Mouse (Mus musculus) midbrain, embryonic 14.5 days (tissue): ENCODE results near the gene Smox. TPM values are rescaled to one million over a fixed set of nuclear protein-coding genes. Genes with fewer than 3 reads are reported as not detected.

ENCODE experiments used
- ATAC-seq: fragments of 200-750 bp; cut with Nextera tagmentation; 2 replicates; pipeline ENCODE4 v1.8.0; 2017; ENCODE audit warnings: moderate number of reproducible peaks, moderate library complexity; ENCODE audit not compliant: low FRiP score, low TSS enrichment
- DNase-seq: peaks from one replicate; pipeline ENCODE4 v3.0.0-alpha.2; 2015
- H3K27ac ChIP-seq: fragments of 300-500 bp; sonication (generic); replicated peaks from 2 replicates; pipeline ENCODE4 v1.5.1; 2014; ENCODE audit warnings: mild to moderate bottlenecking, low read depth, low read length, moderate library complexity
- H3K27me3 ChIP-seq: fragments of 300-500 bp; sonication (generic); 2 replicates; pipeline ENCODE4 v1.6.1; 2014; ENCODE audit warnings: low read length, control low read depth, mixed read lengths; ENCODE audit not compliant: control insufficient read depth, insufficient read depth
- H3K36me3 ChIP-seq: fragments of 300-500 bp; sonication (generic); 2 replicates; pipeline ENCODE4 v1.6.1; 2014; ENCODE audit warnings: low read length, control low read depth; ENCODE audit not compliant: control insufficient read depth, insufficient read depth
- H3K4me1 ChIP-seq: fragments of 300-500 bp; sonication (generic); 2 replicates; pipeline ENCODE4 v1.6.1; 2014; ENCODE audit warnings: mild to moderate bottlenecking, antibody characterized with exemption, low read length, control low read depth; ENCODE audit not compliant: control insufficient read depth, insufficient read depth
- H3K4me2 ChIP-seq: fragments of 300-500 bp; sonication (generic); 2 replicates; pipeline ENCODE4 v1.6.1; 2014; ENCODE audit warnings: mild to moderate bottlenecking, low read length, moderate library complexity
- H3K4me3 ChIP-seq: fragments of 300-500 bp; sonication (generic); replicated peaks from 2 replicates; pipeline ENCODE4 v1.5.1; 2014; ENCODE audit warnings: low read depth, low read length
- H3K9ac ChIP-seq: fragments of 300-500 bp; sonication (generic); replicated peaks from 2 replicates; pipeline ENCODE4 v1.6.1; 2014; ENCODE audit warnings: mild to moderate bottlenecking, low read length, moderate library complexity
- H3K9me3 ChIP-seq: fragments of 300-500 bp; sonication (generic); 2 replicates; pipeline ENCODE4 v1.6.1; 2016; ENCODE audit warnings: low read length, control low read depth, mixed read lengths; ENCODE audit not compliant: control insufficient read depth
- WGBS: fragments of 180-500 bp; shearing (Covaris S2); extraction: QIAGEN DNeasy Blood & Tissue Kit; methylation state at CpG from one replicate; pipeline ENCODE4 v1.1.7; 2014; 5-methylcytosine and 5-hydroxymethylcytosine counted together
- polyA plus RNA-seq: library from polyadenylated mRNA; unstranded; fragments of >200 nt; fragmentation: Nextera tagmentation; extraction: Ambion mirVana; gene quantifications from 2 replicates; pipeline ENCODE4 v1.2.1, GENCODE M21; 2014

The Smox gene
- polyA plus RNA-seq, 1 experiment from 2014 or later: 31.4 TPM

DNA sequence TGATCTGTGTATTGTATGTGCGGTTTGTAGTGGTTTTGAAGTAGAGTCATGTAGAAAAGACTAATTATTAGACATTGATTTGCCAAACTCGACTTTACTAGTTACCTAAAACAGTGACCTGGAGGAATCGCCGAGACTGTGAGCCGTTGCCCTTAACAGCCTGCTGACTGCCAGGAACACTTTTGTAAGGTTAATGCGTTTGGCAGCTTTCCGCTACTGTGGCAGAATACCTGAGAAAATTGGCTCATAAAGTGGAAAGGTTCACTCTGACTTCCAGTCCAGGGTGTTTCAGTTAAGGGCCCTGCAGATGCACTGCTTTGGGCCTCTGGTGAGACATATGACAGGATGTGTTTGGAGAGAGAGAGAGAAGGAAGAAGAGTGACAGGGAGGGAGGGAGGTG lies 40.0 kb downstream of the Smox start:
- Histone ChIP-seq H3K4me2 (no peak overlapping the region), H3K4me1 (no peaks in the 10 kb centered on the region), H3K9ac (no peak overlapping the region), H3K4me3 (no peak overlapping the region), H3K9me3 (no peaks in the 10 kb centered on the region), H3K36me3 (peaks cover 7% of the 10 kb centered on the region; the same call in 1 of the 2 replicates), H3K27me3 (no peaks in the 10 kb centered on the region), H3K27ac (no peak overlapping the region)
- ATAC-seq: no peak
- no peak for DNase-seq
- WGBS: 91% methylated on average over 7 of the region's 7 CpGs

DNA sequence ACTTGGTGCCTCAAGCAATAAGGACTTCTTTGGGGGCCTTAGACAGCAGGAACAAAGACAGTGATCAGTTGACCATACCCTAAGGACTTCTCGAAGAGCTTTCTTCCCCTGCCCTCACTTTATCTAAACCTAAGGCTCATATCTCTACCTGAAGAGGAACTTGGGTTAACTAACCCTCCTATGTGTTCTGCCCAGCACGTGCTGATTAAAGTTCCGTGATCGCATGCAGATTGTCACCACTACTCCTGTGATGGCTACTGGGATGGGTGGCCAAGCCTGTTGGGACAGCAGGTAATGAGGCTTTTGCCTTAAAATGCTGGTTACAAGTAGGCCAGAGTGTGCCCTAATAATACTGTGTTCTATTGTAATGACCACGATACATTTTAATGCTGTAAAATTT lies 43.9 kb downstream of the Smox start:
- Histone ChIP-seq H3K36me3 (no peaks in the 10 kb centered on the region), H3K9ac (no peak overlapping the region), H3K9me3 (no peaks in the 10 kb centered on the region), H3K4me3 (no peak overlapping the region), H3K4me1 (no peaks in the 10 kb centered on the region), H3K27ac (no peak overlapping the region), H3K4me2 (no peak overlapping the region), H3K27me3 (no peaks in the 10 kb centered on the region)
- DNase-seq (no peak), ATAC-seq (no peak)
- WGBS: 87% methylated on average over 5 of the region's 5 CpGs

GRCm38 (mm10) chr2:131538341-131538740 lies 47.0 kb downstream of the Smox start:
- Histone ChIP-seq H3K4me3 (no peak overlapping the region), H3K9ac (no peak overlapping the region), H3K27me3 (no peaks in the 10 kb centered on the region), H3K27ac (no peak overlapping the region), H3K4me2 (no peak overlapping the region), H3K36me3 (no peaks in the 10 kb centered on the region), H3K4me1 (no peaks in the 10 kb centered on the region), H3K9me3 (no peaks in the 10 kb centered on the region)
- ATAC-seq: no peak
- 67% methylated on average over 7 of the region's 7 CpGs for WGBS
- no peak for DNase-seq

- Histone ChIP-seq H3K9me3 (no peaks in the 10 kb centered on the region), H3K27me3 (no peaks in the 10 kb centered on the region; the same call in 1 of the 2 replicates), H3K4me2 (no peak overlapping the region), H3K36me3 (no peaks in the 10 kb centered on the region), H3K4me3 (no peak overlapping the region), H3K4me1 (no peaks in the 10 kb centered on the region), H3K9ac (no peak overlapping the region), H3K27ac (no peak overlapping the region)
- ATAC-seq (no peak), DNase-seq (no peak)
- 95% methylated on average over 6 of the region's 6 CpGs for WGBS
Measured at GRCm38 (mm10) chr2:131539780-131540179, 48.5 kb downstream of the Smox start.

GRCm38 (mm10) chr2:131541686-131542085 lies 50.4 kb downstream of the Smox start:
- 69% methylated on average over 4 of the region's 4 CpGs for WGBS

GRCm38 (mm10) chr2:131542531-131542930 lies 51.2 kb downstream of the Smox start:
- H3K4me1 ChIP-seq: peaks cover 8% of the 10 kb centered on the region; the same call in 1 of the 2 replicates
- H3K4me2 ChIP-seq: no peak overlapping the region
- no peak overlapping the region for H3K9ac ChIP-seq
- DNase-seq (peak; percentile 31), ATAC-seq (no peak)
- H3K36me3 ChIP-seq: no peaks in the 10 kb centered on the region
- no peak overlapping the region for H3K27ac ChIP-seq
- no peaks in the 10 kb centered on the region for H3K9me3 ChIP-seq
- whole genome bisulfite sequencing: 28% methylated on average over 6 of the region's 6 CpGs
- H3K27me3 ChIP-seq: peaks cover 24% of the 10 kb centered on the region
- no peak overlapping the region for H3K4me3 ChIP-seq

More at GRCm38 (mm10) chr2:131541686-131542085, 50.4 kb downstream of the Smox start:
- H3K4me3 ChIP-seq: no peak overlapping the region
- no peak overlapping the region for H3K27ac ChIP-seq
- ATAC-seq (no peak), DNase-seq (no peak)
- H3K9ac ChIP-seq: no peak overlapping the region
- peaks cover 8% of the 10 kb centered on the region; the same call in 1 of the 2 replicates for H3K4me1 ChIP-seq
- no peak overlapping the region for H3K4me2 ChIP-seq
- H3K9me3 ChIP-seq: no peaks in the 10 kb centered on the region
- no peaks in the 10 kb centered on the region for H3K36me3 ChIP-seq
- peaks cover 16% of the 10 kb centered on the region for H3K27me3 ChIP-seq

DNA sequence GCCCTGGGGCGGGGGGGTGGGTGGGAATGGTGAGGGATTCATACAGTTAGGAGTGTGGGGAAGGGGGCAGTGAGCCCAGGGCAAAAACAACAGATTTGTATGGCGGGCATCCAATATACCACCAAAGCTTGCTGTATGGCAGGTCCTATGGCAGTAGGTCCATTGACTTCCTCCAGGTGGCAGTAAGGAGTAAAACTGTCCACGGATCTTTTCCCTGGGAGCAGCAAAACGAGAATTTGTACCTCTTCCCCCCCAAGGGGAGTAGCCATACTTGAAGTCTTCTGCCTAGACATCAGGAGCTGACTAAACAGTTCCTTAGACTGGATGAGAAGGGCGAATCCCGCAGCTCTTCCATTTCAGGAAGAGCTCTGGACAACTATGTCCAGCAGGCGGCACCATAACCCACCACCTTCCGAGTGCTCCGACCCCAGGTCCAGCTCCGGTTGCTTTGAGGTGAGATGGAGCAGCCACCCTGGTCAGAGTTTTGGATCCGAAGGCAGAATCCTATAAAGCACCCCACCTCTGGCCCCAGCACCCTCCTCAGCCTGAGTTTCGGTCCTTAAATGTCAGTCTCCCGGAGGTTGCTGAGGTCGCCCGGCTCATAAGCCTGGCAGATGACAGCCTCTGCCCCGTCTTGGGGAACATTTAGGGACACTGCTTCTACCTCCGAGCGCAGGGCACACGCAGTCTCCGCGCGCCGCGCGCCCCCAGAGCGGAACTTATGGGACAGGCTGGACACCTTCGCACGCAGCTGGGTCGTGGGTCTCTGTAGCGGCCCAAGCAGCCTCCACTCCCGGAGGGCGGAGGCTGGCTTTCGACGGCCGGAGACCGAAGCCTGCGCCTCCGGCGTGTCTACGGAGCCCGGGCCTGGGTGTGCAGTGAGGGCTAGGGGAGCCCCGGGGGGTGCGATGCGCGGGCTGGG lies 54.4 kb downstream of the Smox start:
- 2% methylated on average over 45 of the region's 45 CpGs for WGBS
- peak overlapping the region; percentile 73 for H3K4me2 ChIP-seq
- DNase-seq (peak; percentile 78), ATAC-seq (peak; percentile 53; the same call in 1 of the 2 replicates)
- peaks cover 38% of the 10 kb centered on the region for H3K27me3 ChIP-seq
- no peaks in the 10 kb centered on the region for H3K36me3 ChIP-seq
- H3K4me1 ChIP-seq: peaks cover 8% of the 10 kb centered on the region; the same call in 1 of the 2 replicates
- H3K4me3 ChIP-seq: peak overlapping the region; percentile 43
- no peaks in the 10 kb centered on the region for H3K9me3 ChIP-seq
- no peak overlapping the region for H3K27ac ChIP-seq
- peak overlapping the region; percentile 39 for H3K9ac ChIP-seq

DNA sequence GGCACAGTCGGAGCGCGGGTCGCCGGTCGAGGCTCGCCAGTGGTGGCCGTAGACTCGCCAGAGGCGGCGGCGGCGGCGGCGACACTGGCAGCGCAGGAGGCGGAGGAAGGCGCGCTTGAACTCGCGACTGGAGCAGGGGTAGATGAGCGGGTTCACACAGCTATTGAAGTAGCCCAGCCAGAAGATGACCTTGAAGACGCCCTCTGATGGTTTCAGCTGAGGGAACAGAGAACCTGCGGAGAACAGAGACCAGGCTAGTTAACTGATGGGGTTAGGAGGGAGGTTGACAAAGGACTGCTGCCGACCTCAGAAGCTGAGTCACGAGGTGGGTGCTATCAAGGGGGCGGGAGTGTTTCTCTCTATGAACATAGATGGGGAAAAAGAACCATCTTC lies 55.0 kb downstream of the Smox start:
- ATAC-seq (no peak), DNase-seq (no peak)
- peak overlapping the region; percentile 73 for H3K4me2 ChIP-seq
- peak overlapping the region; percentile 39 for H3K9ac ChIP-seq
- WGBS: 2% methylated on average over 27 of the region's 27 CpGs
- no peaks in the 10 kb centered on the region for H3K36me3 ChIP-seq
- H3K9me3 ChIP-seq: no peaks in the 10 kb centered on the region
- H3K27ac ChIP-seq: no peak overlapping the region
- peak overlapping the region; percentile 43 for H3K4me3 ChIP-seq
- H3K27me3 ChIP-seq: peaks cover 38% of the 10 kb centered on the region
- H3K4me1 ChIP-seq: peaks cover 8% of the 10 kb centered on the region; the same call in 1 of the 2 replicates
